Mouse (Mus musculus) cortical plate, adult 2 months (tissue): ENCODE results near the gene Rbm47. TPM values are rescaled to one million over a fixed set of nuclear protein-coding genes. Genes with fewer than 3 reads are reported as not detected.

Experiments used
- H3K27ac ChIP-seq: fragments of 200-500 bp; 2 replicates; pipeline ENCODE4 v1.5.1; 2012; ENCODE audit warnings: low read length, control low read depth, inconsistent platforms; ENCODE audit not compliant: insufficient read depth
- H3K4me1 ChIP-seq: fragments of 200-500 bp; 2 replicates; pipeline ENCODE4 v1.6.1; 2011; ENCODE audit warnings: low read length; ENCODE audit not compliant: control insufficient read depth, insufficient read depth
- H3K4me3 ChIP-seq: fragments of 200-500 bp; 2 replicates; pipeline ENCODE4 v1.5.1; 2011; ENCODE audit warnings: mild to moderate bottlenecking, low read length, control low read depth; ENCODE audit not compliant: insufficient read depth
- CTCF ChIP-seq: fragments of 200-500 bp; IDR thresholded peaks from 2 replicates; pipeline ENCODE4 v1.5.1; 2011; ENCODE audit warnings: mild to moderate bottlenecking, control low read depth, low read length; ENCODE audit not compliant: insufficient read depth; ENCODE audit errors: extremely low read depth
- POLR2A ChIP-seq: fragments of 200-500 bp; IDR thresholded peaks from 2 replicates; pipeline ENCODE4 v1.6.1; 2011; ENCODE audit warnings: mild to moderate bottlenecking, low read length, control low read depth; ENCODE audit not compliant: insufficient read depth; ENCODE audit errors: extremely low read depth
- polyA plus RNA-seq: library from polyadenylated mRNA; depleted of rRNA; stranded (reverse); fragments of >200 nt; gene quantifications from 2 replicates; pipeline ENCODE4 v1.2.3, GENCODE M21; 2012

Gene Rbm47
- polyA plus RNA-seq, 1 experiment, result 0.73 TPM

DNA sequence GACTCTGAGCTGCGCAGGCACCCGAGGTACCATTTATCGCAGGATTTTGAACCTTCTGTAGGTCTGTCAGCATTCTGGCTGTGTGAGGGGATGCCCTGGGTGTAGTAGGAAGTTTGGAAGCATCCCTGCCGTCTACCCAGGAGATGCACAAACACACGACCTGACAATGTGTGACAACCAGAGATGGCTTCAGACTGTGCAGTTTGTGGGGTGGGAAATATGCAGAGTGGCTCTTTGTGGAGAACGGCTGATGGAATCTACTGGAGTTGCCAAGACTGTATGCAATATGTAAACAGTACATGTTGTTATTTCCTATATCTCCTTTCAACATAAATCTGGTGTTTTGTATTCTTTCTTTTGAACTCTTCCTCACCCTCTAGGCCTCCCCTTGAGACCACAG is 135.9 kb downstream of the Rbm47 start:
- no peak for TF ChIP-seq POLR2A
- no peak for TF ChIP-seq CTCF
- Histone ChIP-seq H3K4me3 (no peak overlapping the region), H3K27ac (no peak overlapping the region), H3K4me1 (no peaks in the 10 kb centered on the region)

DNA sequence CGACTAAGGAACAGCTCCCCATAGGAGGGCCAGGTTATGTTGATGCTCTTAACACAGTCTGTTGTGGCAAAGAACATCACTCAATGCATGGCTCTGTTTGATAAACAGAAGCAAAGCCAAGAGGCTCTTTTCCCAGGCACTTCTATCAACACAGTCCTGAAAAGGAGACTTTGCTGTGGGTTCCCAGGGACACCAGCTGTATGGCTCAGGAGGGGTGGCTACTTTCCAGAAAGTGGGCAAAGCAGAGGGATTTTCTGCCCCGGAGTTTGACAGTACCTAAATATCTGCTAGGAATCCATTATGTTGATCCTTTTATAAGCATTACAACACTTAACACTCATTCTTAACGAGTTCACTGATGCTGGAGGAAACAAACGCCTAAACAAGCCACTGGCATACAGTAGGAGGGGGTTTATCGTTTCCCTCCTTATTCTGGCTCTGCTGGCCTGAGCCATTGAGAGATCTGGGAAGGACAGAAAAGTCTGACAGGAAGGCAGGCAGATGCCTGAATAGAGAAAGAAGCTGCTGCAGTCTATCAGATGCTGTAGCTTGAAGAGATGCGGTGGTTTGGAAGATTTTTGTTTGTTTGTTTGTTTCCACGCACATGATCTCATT is 136.4 kb downstream of the Rbm47 start:
- no peak overlapping the region for H3K4me3 ChIP-seq
- H3K4me1 ChIP-seq, result no peaks in the 10 kb centered on the region
- TF ChIP-seq POLR2A (no peak), CTCF (no peak)
- H3K27ac ChIP-seq, result no peak overlapping the region

DNA sequence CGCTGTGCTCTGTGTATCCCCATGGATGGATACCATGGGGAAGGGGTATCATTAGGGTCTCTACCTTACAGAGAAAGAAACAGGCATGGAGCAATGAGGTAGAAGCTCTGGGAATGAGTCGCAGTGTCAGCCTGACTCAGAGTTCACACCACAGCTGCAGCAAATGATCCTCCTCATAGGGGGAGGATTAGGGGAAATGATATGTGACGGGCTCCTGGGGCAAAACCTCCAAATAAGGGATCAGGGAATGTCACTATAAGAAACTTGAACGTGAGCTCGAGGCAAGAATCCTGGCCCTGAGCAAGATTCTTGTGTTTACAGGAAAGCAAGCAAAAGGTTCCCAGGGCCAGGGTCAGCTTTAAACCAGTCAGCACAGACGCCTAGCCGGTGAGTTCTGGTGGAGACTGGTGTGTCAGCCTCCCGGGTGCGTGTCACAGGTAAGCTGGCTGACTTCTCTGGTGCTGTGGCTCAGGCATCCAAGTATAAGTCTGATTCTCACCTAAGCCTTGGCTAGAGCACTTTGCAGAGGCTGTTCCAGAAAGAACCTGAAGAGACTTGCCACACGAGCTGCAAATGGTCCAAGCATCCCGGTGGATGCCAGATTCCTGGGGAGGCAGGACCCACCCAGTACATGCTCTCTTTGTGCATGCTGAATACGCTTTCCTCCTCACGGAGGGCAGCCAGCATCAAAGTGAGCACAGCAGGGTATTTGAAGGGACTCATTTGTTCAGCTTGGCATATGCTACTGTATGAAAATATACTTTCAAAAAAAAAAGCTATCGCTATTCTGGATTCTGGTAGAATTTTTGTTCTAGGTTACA is 138.3 kb downstream of the Rbm47 start:
- no peak for TF ChIP-seq POLR2A
- no peak for TF ChIP-seq CTCF

DNA sequence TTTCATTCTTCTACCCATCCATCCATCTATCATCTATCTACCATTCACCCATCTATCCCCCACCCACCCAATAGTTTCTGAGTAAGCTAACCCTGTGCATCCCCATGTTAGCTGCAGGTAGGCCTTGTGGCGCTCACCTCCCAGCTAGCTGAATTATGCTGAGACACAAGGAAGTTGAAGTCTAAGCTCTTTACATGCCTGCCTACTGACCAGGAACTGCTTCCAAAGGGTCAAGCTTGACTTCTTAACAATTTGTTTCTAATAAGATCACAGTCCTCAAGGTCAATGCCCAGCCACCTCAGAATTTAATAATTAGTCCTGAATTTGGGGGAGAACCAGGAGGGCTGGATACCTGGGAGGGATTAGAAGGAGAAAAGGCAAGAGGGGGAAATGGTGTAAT is 140.1 kb downstream of the Rbm47 start:
- no peak for TF ChIP-seq CTCF
- no peak for TF ChIP-seq POLR2A
- Histone ChIP-seq H3K4me1 (no peaks in the 10 kb centered on the region), H3K27ac (no peak overlapping the region), H3K4me3 (no peak overlapping the region)

More for the DNA sequence above, 138.3 kb downstream of the Rbm47 start:
- no peak overlapping the region for H3K4me3 ChIP-seq
- no peak overlapping the region for H3K27ac ChIP-seq
- no peaks in the 10 kb centered on the region for H3K4me1 ChIP-seq

DNA sequence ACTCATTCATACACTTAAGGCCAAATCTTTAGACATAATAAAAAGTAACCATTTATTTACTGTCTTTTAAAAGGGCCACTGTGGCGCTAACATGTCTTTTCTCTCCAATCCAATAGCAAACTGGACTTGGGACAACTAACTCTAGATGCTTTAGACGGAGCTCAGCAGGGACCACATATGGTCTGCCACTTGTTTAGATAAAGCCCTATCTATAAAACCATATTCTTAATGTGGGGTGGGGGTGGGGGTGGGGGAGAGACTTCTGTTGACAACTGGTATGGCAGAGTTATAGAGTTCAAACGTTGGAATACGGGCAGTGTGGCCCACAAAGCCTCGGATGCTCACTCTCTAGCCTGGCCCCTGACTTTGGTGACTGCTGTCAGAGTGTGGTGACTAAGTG is 141.2 kb downstream of the Rbm47 start:
- H3K27ac ChIP-seq, result no peak overlapping the region
- H3K4me1 ChIP-seq, result no peaks in the 10 kb centered on the region
- H3K4me3 ChIP-seq, result no peak overlapping the region
- TF ChIP-seq POLR2A, result no peak

DNA sequence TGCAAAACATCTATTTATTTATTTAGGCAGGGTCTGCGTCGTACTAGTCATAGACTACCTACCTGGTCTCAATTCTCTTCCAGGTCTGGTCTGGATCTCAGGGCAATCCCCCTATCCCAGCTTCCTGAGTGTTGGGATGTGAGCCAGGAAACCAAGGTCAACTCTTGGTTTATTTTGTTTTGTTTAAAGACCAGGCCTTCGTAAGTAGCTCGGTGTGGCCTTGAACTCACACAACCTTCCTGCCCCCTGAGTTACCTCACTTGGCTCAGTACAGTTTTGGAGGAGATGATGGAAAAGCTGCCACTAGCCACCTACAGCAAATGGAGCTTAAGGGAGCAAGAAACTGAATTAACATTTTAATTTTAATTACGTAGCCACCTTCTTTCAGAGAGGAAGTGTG is 144.7 kb downstream of the Rbm47 start:
- Histone ChIP-seq H3K4me3 (no peak overlapping the region), H3K4me1 (no peaks in the 10 kb centered on the region), H3K27ac (no peak overlapping the region)
- no peak for TF ChIP-seq CTCF
- TF ChIP-seq POLR2A, result no peak

DNA sequence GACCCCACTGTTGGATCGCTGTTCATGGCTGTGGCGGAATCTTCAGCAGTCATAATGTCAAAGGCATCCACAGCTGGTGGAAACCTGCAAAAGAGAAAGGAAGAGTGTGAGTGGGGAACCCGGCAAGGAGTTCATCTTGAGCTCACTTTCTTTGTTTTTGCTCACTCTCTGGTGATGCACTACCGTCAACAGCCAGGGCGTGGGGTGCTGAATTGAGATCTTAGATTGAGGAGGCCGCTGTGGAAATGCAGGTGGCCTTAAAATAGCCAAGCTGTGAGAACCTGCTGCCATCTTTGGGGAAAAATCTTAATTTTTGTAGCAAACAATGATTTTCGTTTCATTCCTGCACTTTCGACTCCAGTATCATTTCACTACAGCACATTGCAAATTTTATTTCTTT is 145.7 kb downstream of the Rbm47 start:
- H3K27ac ChIP-seq, result no peak overlapping the region
- no peaks in the 10 kb centered on the region for H3K4me1 ChIP-seq
- no peak for TF ChIP-seq POLR2A
- TF ChIP-seq CTCF, result no peak
- no peak overlapping the region for H3K4me3 ChIP-seq

DNA sequence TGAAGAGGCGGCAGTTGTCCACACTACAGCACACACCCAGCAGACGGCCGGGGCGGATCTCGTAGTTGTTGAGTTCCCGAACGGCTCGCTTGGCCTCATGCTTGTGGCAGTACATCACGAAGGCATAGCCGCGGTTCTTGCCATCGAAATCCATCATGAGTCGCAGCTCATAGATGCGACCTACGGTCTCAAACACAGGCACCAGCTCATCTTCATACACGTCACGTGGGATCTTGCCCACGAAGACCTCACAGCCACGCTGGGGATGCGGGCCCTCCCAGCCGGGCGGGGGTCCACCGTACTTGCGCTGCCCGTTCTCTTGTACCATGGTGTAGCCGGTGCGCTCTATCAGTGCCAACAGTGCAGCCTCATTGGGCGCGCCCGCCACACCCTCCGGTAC is 146.1 kb downstream of the Rbm47 start:
- TF ChIP-seq CTCF (no peak), POLR2A (no peak)
- H3K27ac ChIP-seq, result no peak overlapping the region
- no peaks in the 10 kb centered on the region for H3K4me1 ChIP-seq
- H3K4me3 ChIP-seq, result no peak overlapping the region

DNA sequence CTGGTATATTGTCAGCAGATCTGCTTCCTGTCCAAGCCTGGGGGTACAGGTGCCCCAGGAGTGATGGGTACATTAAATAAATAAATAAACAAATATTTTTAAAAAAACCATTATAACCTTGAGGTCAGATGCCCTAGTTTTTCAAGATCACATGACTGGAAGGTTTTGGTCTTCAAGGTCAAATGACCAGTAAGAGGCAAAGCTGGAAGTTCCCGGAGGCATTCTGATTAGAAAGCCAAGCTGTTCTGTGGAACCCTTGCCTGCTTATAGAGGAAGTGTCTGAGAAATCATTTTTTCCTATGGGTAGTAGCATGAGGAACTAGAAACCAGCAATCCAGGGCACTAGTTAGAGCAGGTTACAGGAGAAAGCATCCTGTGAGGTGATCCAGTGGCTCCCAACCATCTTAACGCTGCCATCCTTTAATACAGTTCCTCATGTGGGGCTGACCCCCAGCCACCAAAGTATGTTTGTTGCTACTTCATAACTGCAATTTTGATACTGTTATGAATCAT is 157.4 kb downstream of the Rbm47 start:
- no peak overlapping the region for H3K4me3 ChIP-seq
- H3K4me1 ChIP-seq, result no peaks in the 10 kb centered on the region
- TF ChIP-seq CTCF (no peak), POLR2A (no peak)
- H3K27ac ChIP-seq, result no peak overlapping the region

DNA sequence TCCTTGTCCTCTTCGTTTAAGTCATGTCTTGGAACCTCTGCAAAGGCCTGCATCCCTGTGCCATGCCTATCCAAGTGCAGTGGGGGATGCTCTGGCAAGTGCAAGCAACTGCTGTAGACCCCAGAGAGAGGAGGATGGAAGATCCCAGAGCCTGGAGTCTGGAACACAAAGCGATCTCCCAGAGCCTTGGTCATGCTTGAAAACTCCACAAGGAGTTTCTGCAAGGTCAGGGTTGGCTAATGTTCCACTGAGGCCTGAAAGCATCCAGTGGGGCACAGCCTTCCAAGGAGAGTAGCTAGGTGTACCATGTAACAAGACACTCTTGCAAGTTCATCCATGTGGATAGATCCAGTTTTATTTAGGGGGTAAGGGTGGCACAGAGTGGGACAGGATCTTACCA is 158.5 kb downstream of the Rbm47 start:
- Histone ChIP-seq H3K4me3 (no peak overlapping the region), H3K4me1 (no peaks in the 10 kb centered on the region), H3K27ac (no peak overlapping the region)
- TF ChIP-seq POLR2A (no peak), CTCF (no peak)
